Mouse (Mus musculus) CH12.LX (cell line): ENCODE measurements around the gene Trim30d. TPM values are rescaled to one million over a fixed set of nuclear protein-coding genes. Genes with fewer than 3 reads are reported as not detected.
"Not testable (repeated sequence)": the region's sequence is repeated elsewhere in the genome, so short reads cannot be mapped to it uniquely, and the experiment has no call there.

Source experiments
- DNase-seq: peaks from one replicate; pipeline ENCODE4 v3.0.0-alpha.2; 2013; ENCODE audit errors: extremely low read depth
- H3K27ac ChIP-seq: 2 replicates; pipeline ENCODE4 v1.5.1; 2012; ENCODE audit warnings: low read depth, mild to moderate bottlenecking, control low read depth, moderate library complexity; ENCODE audit not compliant: insufficient read depth
- H3K27me3 ChIP-seq: replicated peaks from 2 replicates; pipeline ENCODE3; 2012; ENCODE audit warnings: inconsistent platforms
- H3K36me3 ChIP-seq, 2 experiments: replicated peaks in 1 of 2; 2 replicates each; pipeline versions ENCODE3 to v1.6.1; 2012; ENCODE audit warnings: inconsistent platforms in 1 of 2, low read length in 1 of 2, mild to moderate bottlenecking in 1 of 2, mixed read lengths in 1 of 2, moderate library complexity in 1 of 2; ENCODE audit not compliant: control insufficient read depth in 1 of 2, insufficient read depth in 1 of 2
- H3K4me1 ChIP-seq, 2 experiments: 2 replicates each; pipeline ENCODE4 v1.6.1; 2012; ENCODE audit warnings: inconsistent platforms in 1 of 2, moderate library complexity in 1 of 2; ENCODE audit not compliant: insufficient read depth in 2 of 2, control insufficient read depth in 1 of 2
- H3K4me2 ChIP-seq: 2 replicates; pipeline ENCODE4 v1.6.1; 2012; ENCODE audit warnings: low read depth, mild to moderate bottlenecking, control low read depth; ENCODE audit not compliant: poor library complexity, insufficient read depth, severe bottlenecking
- H3K4me3 ChIP-seq, 3 experiments: fragments of 150-350 bp in 1 of 3; sonication (generic) in 1 of 3; replicated peaks in 1 of 3; 2 replicates each; pipeline versions ENCODE3 to v1.5.1; 2011 to 2012; ENCODE audit warnings: low read depth in 2 of 3, low read length in 2 of 3, mild to moderate bottlenecking in 2 of 3, moderate library complexity in 2 of 3, control low read depth in 1 of 3, improper control_type of control experiment in 1 of 3, inconsistent platforms in 1 of 3, mixed read lengths in 1 of 3; ENCODE audit not compliant: poor library complexity in 1 of 3
- H3K79me2 ChIP-seq: replicated peaks from 2 replicates; pipeline ENCODE4 v1.6.1; 2012; ENCODE audit warnings: mild to moderate bottlenecking, moderate library complexity; ENCODE audit not compliant: control insufficient read depth, poor library complexity, insufficient read depth, severe bottlenecking; ENCODE audit errors: extremely low read depth
- H3K9ac ChIP-seq: 2 replicates; pipeline ENCODE4 v1.6.1; 2012; ENCODE audit warnings: low read depth, mild to moderate bottlenecking, control low read depth, moderate library complexity; ENCODE audit not compliant: insufficient read depth
- H3K9me3 ChIP-seq: replicated peaks from 2 replicates; pipeline ENCODE3; 2012; ENCODE audit warnings: low read length, inconsistent platforms, mixed read lengths
- BHLHE40 ChIP-seq: IDR thresholded peaks from 2 replicates; pipeline ENCODE4 v1.6.1; 2011; ENCODE audit warnings: mild to moderate bottlenecking, low read depth, low read length, improper control_type of control experiment
- CHD1 ChIP-seq: IDR thresholded peaks from 2 replicates; pipeline ENCODE4 v1.6.1; 2012; ENCODE audit warnings: low read depth, low read length, improper control_type of control experiment, inconsistent platforms
- CTCF ChIP-seq, 2 experiments: IDR thresholded peaks in 1 of 2; conservative IDR thresholded peaks in 1 of 2; 2 replicates each; pipeline ENCODE4 v1.5.1; 2011 to 2012; ENCODE audit warnings: low read depth in 2 of 2, low read length in 2 of 2, improper control_type of control experiment in 1 of 2, inconsistent platforms in 1 of 2, mild to moderate bottlenecking in 1 of 2, moderate library complexity in 1 of 2
- ELF1 ChIP-seq: IDR thresholded peaks from 2 replicates; pipeline ENCODE4 v1.6.1; 2014; ENCODE audit warnings: low read depth, mild to moderate bottlenecking, inconsistent platforms, low read length, improper control_type of control experiment
- IRF4 ChIP-seq: IDR thresholded peaks from 2 replicates; pipeline ENCODE4 v1.6.1; 2014; ENCODE audit warnings: low read depth, mild to moderate bottlenecking, inconsistent platforms, low read length, improper control_type of control experiment
- JUN ChIP-seq: IDR thresholded peaks from 2 replicates; pipeline ENCODE4 v1.6.1; 2011; ENCODE audit warnings: low read depth, mild to moderate bottlenecking, low read length, improper control_type of control experiment, moderate library complexity; ENCODE audit not compliant: insufficient read depth
- MAFK ChIP-seq: IDR thresholded peaks from 2 replicates; pipeline ENCODE4 v1.6.1; 2011; ENCODE audit warnings: low read length, improper control_type of control experiment; ENCODE audit not compliant: insufficient replicate concordance
- NELFE ChIP-seq: IDR thresholded peaks from 2 replicates; pipeline ENCODE4 v1.6.1; 2011; ENCODE audit warnings: low read depth, low read length, improper control_type of control experiment
- POLR2A ChIP-seq: IDR thresholded peaks from 2 replicates; pipeline ENCODE4 v1.6.1; 2011; ENCODE audit warnings: low read depth, mild to moderate bottlenecking, improper control_type of control experiment, low read length
- RAD21 ChIP-seq: IDR thresholded peaks from 2 replicates; pipeline ENCODE4 v1.6.1; 2011; ENCODE audit warnings: low read depth, mild to moderate bottlenecking, low read length, improper control_type of control experiment, moderate library complexity
- SMC3 ChIP-seq: IDR thresholded peaks from 2 replicates; pipeline ENCODE4 v1.6.1; 2011; ENCODE audit warnings: low read depth, low read length, improper control_type of control experiment
- TBP ChIP-seq: conservative IDR thresholded peaks from 2 replicates; pipeline ENCODE4 v1.6.1; 2011; ENCODE audit warnings: low read depth, low read length, improper control_type of control experiment
- TCF12 ChIP-seq: IDR thresholded peaks from 2 replicates; pipeline ENCODE4 v1.6.1; 2014; ENCODE audit warnings: low read depth, mild to moderate bottlenecking, inconsistent platforms, low read length, improper control_type of control experiment
- UBTF ChIP-seq: IDR thresholded peaks from 2 replicates; pipeline ENCODE4 v1.6.1; 2012; ENCODE audit warnings: low read depth, mild to moderate bottlenecking, inconsistent platforms, low read length, improper control_type of control experiment, moderate library complexity
- ZC3H11A ChIP-seq: IDR thresholded peaks from 2 replicates; pipeline ENCODE4 v1.6.1; 2012; ENCODE audit warnings: low read depth, mild to moderate bottlenecking, inconsistent platforms, low read length, improper control_type of control experiment
- ZKSCAN1 ChIP-seq: IDR thresholded peaks from 2 replicates; pipeline ENCODE4 v1.6.1; 2012; ENCODE audit warnings: low read depth, inconsistent platforms, low read length, improper control_type of control experiment, borderline replicate concordance
- dilution Hi-C: fragments of 300-500 bp; cut with MboI; formaldehyde crosslinking; loops from 2 replicates; pipeline ENCODE4 v1.14.3; 2020; ENCODE audit warnings: low sequenced_read_pairs; ENCODE audit not compliant: extremely low pct_unique_long_range_greater_than_20kb, extremely low pct_ligation_motif_present
- in situ Hi-C: fragments of 300-500 bp; cut with MboI; formaldehyde crosslinking; loops from 3 replicates; pipeline ENCODE4 v1.14.3; 2019; ENCODE audit warnings: low sequenced_read_pairs, low pct_ligation_motif_present, low pct_unique_long_range_greater_than_20kb, mixed read lengths
- polyA plus RNA-seq: library from polyadenylated mRNA; unstranded; fragments of >175 nt; gene quantifications from 2 replicates; pipeline ENCODE4 v1.2.1, GENCODE M21; 2012; ENCODE audit warnings: low read depth; ENCODE audit not compliant: insufficient read length
- total RNA-seq, 2 experiments: library from RNA; depleted of rRNA; stranded (reverse); fragments of 300-350 nt in 1 of 2; fragments of >200 nt in 1 of 2; gene quantifications; 2 replicates each; pipeline ENCODE4 v1.2.3; 2012 to 2014

Trim30d gene
- 7.8 and 8.3 TPM in 2 replicates for total RNA-seq (2012; rRNA removed)
- 17.3 and 20.0 TPM in 2 replicates for total RNA-seq (2014; rRNA removed)
- polyA plus RNA-seq, result 15.4 and 15.6 TPM in 2 replicates

- H3K9ac ChIP-seq, result peak within 1 kb of the TSS; percentile 62
- not testable (repeated sequence) for H3K27me3 ChIP-seq, H3K36me3 ChIP-seq, H3K27ac ChIP-seq
- TF ChIP-seq TCF12, result peak; percentile 78
- TF ChIP-seq TBP, result peak; percentile 92
- TF ChIP-seq ELF1, result peak; percentile 31; the same call in 1 of the 2 replicates
- TF ChIP-seq NELFE, result 0 out of 2 replicates have a peak, but pooled peaks have one; percentile 27
- TF ChIP-seq SMC3, result peak; percentile 37
- peak; percentile 64; the same call in 1 of the 2 replicates for TF ChIP-seq IRF4
- TF ChIP-seq RAD21, result peak; percentile 45
- peak; percentile 5 to 63; a peak in 2 of 4 replicates for TF ChIP-seq CTCF (conservative IDR thresholded peaks at IDR 0.05 in 1 of 2, IDR thresholded peaks at IDR 0.05 in 1 of 2; ENCODE audit: low read depth in 2 of 2, low read length in 2 of 2)
- peak; percentile 58 for TF ChIP-seq POLR2A
- TF ChIP-seq, all 38 proteins: peak for 9; not testable (repeated sequence) for 29
- H3K9me3 ChIP-seq, dilution Hi-C loops, H3K79me2 ChIP-seq, in situ Hi-C loops: not testable (repeated sequence)
- Histone ChIP-seq H3K4me1 (peaks cover 2 to 16% of the 10 kb centered on the region in 2 experiments; a peak in 3 of 4 replicates), H3K4me2 (peak within 1 kb of the TSS; percentile 22), H3K4me3 (peak within 1 kb of the TSS; percentile 53 to 83 (median 60))
- DNase-seq, result peak; percentile 53
These were observed at the start of gene Trim30d for GRCm38 (mm10) chr7:104507421-104508065. Trim30d (minus strand) TSS chr7:104507849.

GRCm38 (mm10) chr7:104552700-104553099 lies 45.1 kb upstream of the Trim30d start:
- no peaks in the 10 kb centered on the region for H3K36me3 ChIP-seq
- no peaks in the 10 kb centered on the region for H3K79me2 ChIP-seq
- H3K9me3 ChIP-seq, result no peaks in the 10 kb centered on the region
- H3K4me2 ChIP-seq, result no peak overlapping the region
- H3K27me3 ChIP-seq, result no peaks in the 10 kb centered on the region
- no peak overlapping the region for H3K4me3 ChIP-seq
- in situ Hi-C loops (no loop called here), dilution Hi-C loops (no loop called here)
- DNase-seq, result no peak
- H3K4me1 ChIP-seq, result no peaks in the 10 kb centered on the region
- no peak overlapping the region for H3K27ac ChIP-seq
- TF ChIP-seq ZC3H11A, result no peak
- no peak for TF ChIP-seq TCF12
- no peak overlapping the region for H3K9ac ChIP-seq

GRCm38 (mm10) chr7:104549833-104550232 lies 42.2 kb upstream of the Trim30d start, which contains the start of gene Olfr651:
Olfr651 (plus strand) TSS chr7:104550133.
- H3K36me3 ChIP-seq, result no peaks in the 10 kb centered on the region
- in situ Hi-C loops, result no loop called here

More at GRCm38 (mm10) chr7:104549833-104550232, 42.2 kb upstream of the Trim30d start, which contains the start of gene Olfr651:
- dilution Hi-C loops, result no loop called here
- no peaks in the 10 kb centered on the region for H3K4me1 ChIP-seq
- no peaks in the 10 kb centered on the region for H3K27me3 ChIP-seq
- no peak within 1 kb of the TSS for H3K4me3 ChIP-seq
- H3K9me3 ChIP-seq, result no peaks in the 10 kb centered on the region
- no peak within 1 kb of the TSS for H3K27ac ChIP-seq
- H3K4me2 ChIP-seq, result no peak within 1 kb of the TSS
- no peak within 1 kb of the TSS for H3K9ac ChIP-seq
- H3K79me2 ChIP-seq, result no peaks in the 10 kb centered on the region
- TF ChIP-seq BHLHE40 (no peak), MAFK (no peak), ZKSCAN1 (no peak), UBTF (no peak), RAD21 (no peak), ELF1 (no peak), CHD1 (no peak), JUN (no peak)
- TF ChIP-seq, all 38 proteins: peak for 0
- no peak for DNase-seq
